Mouse (Mus musculus) liver, embryonic 13.5 days (tissue): ENCODE data around the gene Apoc2. TPM values are rescaled to one million over a fixed set of nuclear protein-coding genes. Genes with fewer than 3 reads are reported as not detected.

ENCODE experiments used
- ATAC-seq: fragments of 200-750 bp; cut with Nextera tagmentation; 2 replicates; pipeline ENCODE4 v1.8.0; 2017; ENCODE audit warnings: low read depth, mild to moderate bottlenecking, moderate number of reproducible peaks, moderate library complexity
- DNase-seq: peaks from one replicate; pipeline ENCODE4 v3.0.0; 2022
- H3K27ac ChIP-seq: fragments of 300-500 bp; sonication (generic); 2 replicates; pipeline ENCODE4 v1.5.1; 2015; ENCODE audit warnings: moderate library complexity, mild to moderate bottlenecking, inconsistent platforms
- H3K27me3 ChIP-seq: fragments of 300-500 bp; sonication (generic); 2 replicates; pipeline ENCODE4 v1.6.1; 2015; ENCODE audit warnings: mild to moderate bottlenecking, inconsistent platforms
- H3K36me3 ChIP-seq: fragments of 300-500 bp; sonication (generic); 2 replicates; pipeline ENCODE4 v1.6.1; 2015; ENCODE audit warnings: mild to moderate bottlenecking, inconsistent platforms
- H3K4me1 ChIP-seq: fragments of 300-500 bp; sonication (generic); replicated peaks from 2 replicates; pipeline ENCODE4 v1.6.1; 2015; ENCODE audit warnings: inconsistent platforms
- H3K4me2 ChIP-seq: fragments of 300-500 bp; sonication (generic); 2 replicates; pipeline ENCODE4 v1.6.1; 2015; ENCODE audit warnings: inconsistent platforms, mild to moderate bottlenecking, moderate library complexity
- H3K4me3 ChIP-seq: fragments of 300-500 bp; sonication (generic); replicated peaks from 2 replicates; pipeline ENCODE4 v1.5.1; 2015; ENCODE audit warnings: mild to moderate bottlenecking, inconsistent platforms
- H3K9ac ChIP-seq: fragments of 300-500 bp; sonication (generic); 2 replicates; pipeline ENCODE4 v1.6.1; 2015; ENCODE audit warnings: mild to moderate bottlenecking, inconsistent platforms
- H3K9me3 ChIP-seq: fragments of 300-500 bp; sonication (generic); replicated peaks from 2 replicates; pipeline ENCODE4 v1.6.1; 2016; ENCODE audit warnings: inconsistent platforms
- WGBS: fragments of 180-500 bp; shearing (Covaris S2); methylation state at CpG from one replicate; pipeline ENCODE4 v1.1.7; 2015; ENCODE audit not compliant: insufficient replicate concordance; 5-methylcytosine and 5-hydroxymethylcytosine counted together
- polyA plus RNA-seq: library from polyadenylated mRNA; unstranded; fragments of >200 nt; fragmentation: Nextera tagmentation; extraction: Ambion mirVana; gene quantifications from 2 replicates; pipeline ENCODE4 v1.2.1, GENCODE M21; 2015

Gene Apoc2
- polyA plus RNA-seq, 1 experiment from 2014 or later: 648 TPM

DNA sequence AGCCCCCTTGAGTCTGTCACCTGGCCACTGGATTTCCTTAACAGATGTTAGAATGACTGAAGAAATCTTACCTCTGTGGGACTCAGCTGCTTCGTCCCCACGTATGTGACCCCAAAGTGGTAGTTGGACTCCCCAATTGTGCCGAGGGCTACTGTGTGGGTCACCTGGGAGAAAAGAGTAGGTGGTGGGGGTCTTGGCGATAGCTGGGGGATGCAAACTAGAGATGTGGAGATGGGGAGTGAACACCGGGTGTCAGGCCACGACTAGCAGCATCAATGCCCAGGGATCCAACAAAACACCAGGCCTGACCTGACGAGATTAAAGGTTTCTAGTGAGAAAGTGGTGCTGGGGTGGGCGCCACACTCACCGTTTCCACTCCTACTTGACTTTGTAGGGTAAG lies 35.9 kb upstream of the Apoc2 start:
- no peaks in the 10 kb centered on the region for H3K9me3 ChIP-seq
- no peak for DNase-seq
- H3K27ac ChIP-seq: no peak overlapping the region
- H3K4me2 ChIP-seq: peak overlapping the region; percentile 96
- 0 out of 2 replicates have a peak overlapping the region, but pooled peaks have one; percentile 15 for H3K9ac ChIP-seq
- H3K27me3 ChIP-seq: no peaks in the 10 kb centered on the region
- 76% methylated on average over 9 of the region's 9 CpGs for WGBS
- H3K36me3 ChIP-seq: peaks cover 56% of the 10 kb centered on the region
- ATAC-seq: no peak
- H3K4me1 ChIP-seq: peaks cover 38% of the 10 kb centered on the region
- H3K4me3 ChIP-seq: peak overlapping the region; percentile 99

DNA sequence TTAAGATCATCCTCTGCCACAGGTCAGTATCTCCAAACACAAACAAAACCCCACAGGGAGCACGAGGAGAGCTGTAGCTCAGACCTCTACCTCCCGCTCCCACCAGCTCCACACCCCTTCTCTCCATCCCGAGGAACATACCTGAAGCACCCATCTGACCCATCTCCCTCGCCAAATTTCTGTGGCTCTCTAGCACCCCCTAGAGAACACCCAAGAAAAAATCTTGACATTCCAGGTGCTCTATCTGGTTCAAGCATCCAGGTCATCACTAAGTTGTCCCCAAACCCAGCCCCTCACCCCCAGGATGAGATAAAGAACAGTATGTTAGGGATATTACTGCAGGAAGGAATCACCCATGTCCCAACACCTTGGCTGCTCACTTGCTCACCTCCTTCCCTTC lies 35.5 kb upstream of the Apoc2 start:
- DNase-seq: no peak
- Histone ChIP-seq H3K27ac (no peak overlapping the region; the same call in 1 of the 2 replicates), H3K27me3 (no peaks in the 10 kb centered on the region), H3K4me2 (peak overlapping the region; percentile 96), H3K4me3 (peak overlapping the region; percentile 99; the same call in 1 of the 2 replicates), H3K4me1 (peaks cover 38% of the 10 kb centered on the region), H3K9me3 (no peaks in the 10 kb centered on the region), H3K36me3 (peaks cover 59% of the 10 kb centered on the region), H3K9ac (0 out of 2 replicates have a peak overlapping the region, but pooled peaks have one; percentile 15)
- no peak for ATAC-seq
- 46% methylated on average over 4 of the region's 4 CpGs for WGBS

DNA sequence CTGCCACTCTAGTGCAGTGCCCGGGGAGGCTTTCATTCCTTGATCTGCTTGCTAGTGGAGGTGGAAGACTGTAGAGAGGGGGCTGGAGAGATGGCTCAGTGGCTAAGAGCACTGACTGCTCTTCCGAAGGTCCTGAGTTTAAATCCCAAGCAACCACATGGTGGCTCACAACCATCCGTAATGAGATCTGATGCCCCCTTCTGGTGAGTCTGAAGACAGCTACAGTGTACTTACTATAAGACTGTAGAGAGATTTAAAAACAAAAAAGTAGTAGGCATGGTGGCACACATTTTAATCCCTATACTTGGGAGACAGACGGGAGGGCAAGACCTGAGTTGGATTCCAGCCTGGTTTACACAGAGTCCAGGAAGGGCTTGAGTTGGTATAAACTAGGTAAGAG lies 34.7 kb upstream of the Apoc2 start:
- Histone ChIP-seq H3K4me1 (peaks cover 38% of the 10 kb centered on the region), H3K9ac (no peak overlapping the region), H3K4me3 (no peak overlapping the region), H3K9me3 (no peaks in the 10 kb centered on the region), H3K36me3 (peaks cover 67% of the 10 kb centered on the region), H3K4me2 (no peak overlapping the region), H3K27me3 (no peaks in the 10 kb centered on the region), H3K27ac (no peak overlapping the region; the same call in 1 of the 2 replicates)
- DNase-seq (no peak), ATAC-seq (no peak)
- 77% methylated on average over 4 of the region's 4 CpGs for WGBS

DNA sequence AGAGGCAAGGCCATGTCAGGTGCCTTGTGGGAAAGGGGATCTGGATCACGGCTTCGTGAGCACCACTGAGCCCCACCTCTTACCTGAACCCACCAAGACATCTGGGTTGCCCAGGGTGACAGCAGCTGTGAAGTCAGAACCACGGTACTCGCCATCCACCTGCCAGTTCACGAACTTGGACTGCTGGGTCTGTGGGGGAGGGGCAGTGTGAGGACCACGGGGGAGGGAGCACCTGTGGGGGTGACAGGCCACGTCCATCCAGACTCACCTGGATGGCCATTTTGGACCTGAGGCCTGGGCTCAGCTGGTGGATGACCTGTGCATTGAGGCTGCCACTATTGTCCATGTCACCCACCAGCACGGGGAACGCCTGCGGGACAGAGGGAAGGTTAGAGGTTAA lies 32.9 kb upstream of the Apoc2 start:
- Histone ChIP-seq H3K9ac (no peak overlapping the region), H3K4me3 (no peak overlapping the region), H3K4me1 (peaks cover 26% of the 10 kb centered on the region), H3K9me3 (no peaks in the 10 kb centered on the region), H3K27me3 (no peaks in the 10 kb centered on the region), H3K27ac (no peak overlapping the region), H3K36me3 (peaks cover 79% of the 10 kb centered on the region), H3K4me2 (no peak overlapping the region)
- ATAC-seq: no peak
- no peak for DNase-seq
- WGBS: 85% methylated on average over 10 of the region's 10 CpGs

DNA sequence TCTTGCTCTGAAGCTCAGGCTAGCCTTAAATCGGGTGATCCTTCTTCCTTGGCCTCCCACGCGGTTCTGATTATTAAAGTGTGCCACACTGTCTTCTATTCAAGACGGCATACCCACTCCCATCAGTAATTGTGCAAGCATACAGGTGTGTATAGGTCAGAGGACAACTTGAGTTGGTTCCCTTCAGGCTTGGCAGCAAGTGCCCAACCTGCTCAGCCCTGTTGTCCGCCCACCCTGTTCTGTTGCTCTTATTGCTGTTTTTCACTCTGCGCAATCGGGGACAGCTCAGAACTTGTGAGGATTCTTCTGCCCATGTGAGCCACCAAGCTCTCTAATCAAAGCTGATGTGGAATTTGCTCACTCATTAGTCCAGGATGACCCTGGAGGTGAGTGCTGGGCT lies 27.5 kb upstream of the Apoc2 start:
- H3K4me2 ChIP-seq: no peak overlapping the region
- H3K27ac ChIP-seq: no peak overlapping the region
- no peaks in the 10 kb centered on the region for H3K27me3 ChIP-seq
- ATAC-seq (no peak), DNase-seq (no peak)
- H3K9ac ChIP-seq: no peak overlapping the region
- H3K36me3 ChIP-seq: peaks cover 80% of the 10 kb centered on the region
- WGBS: 84% methylated on average over 7 of the region's 7 CpGs
- peaks cover 31% of the 10 kb centered on the region for H3K4me1 ChIP-seq
- no peak overlapping the region for H3K4me3 ChIP-seq
- H3K9me3 ChIP-seq: no peaks in the 10 kb centered on the region

DNA sequence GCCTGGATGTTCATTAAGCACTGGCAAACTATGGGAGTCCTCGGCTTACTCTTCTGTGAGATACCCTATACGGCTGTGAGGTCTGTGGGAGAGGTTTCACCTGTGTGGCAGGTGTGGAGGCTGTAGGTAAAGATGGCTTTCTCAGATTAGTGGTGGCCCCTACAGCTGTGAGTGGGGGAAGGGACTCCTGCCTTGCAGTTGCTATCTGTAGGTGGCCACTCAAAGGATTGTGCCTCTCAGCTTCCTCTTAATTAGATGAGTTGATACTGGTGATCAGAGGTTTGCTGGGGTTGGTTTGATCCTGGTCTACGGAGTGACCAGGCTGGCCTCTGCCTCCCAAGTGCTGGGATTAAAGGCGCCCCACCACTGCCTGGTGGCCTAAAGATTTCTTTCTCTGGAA lies 26.7 kb upstream of the Apoc2 start:
- H3K4me3 ChIP-seq: no peak overlapping the region
- peaks cover 74% of the 10 kb centered on the region for H3K36me3 ChIP-seq
- DNase-seq (no peak), ATAC-seq (no peak)
- no peak overlapping the region for H3K9ac ChIP-seq
- no peaks in the 10 kb centered on the region for H3K9me3 ChIP-seq
- WGBS: 79% methylated on average over 4 of the region's 4 CpGs
- peaks cover 39% of the 10 kb centered on the region for H3K4me1 ChIP-seq
- H3K27ac ChIP-seq: no peak overlapping the region
- no peak overlapping the region for H3K4me2 ChIP-seq
- H3K27me3 ChIP-seq: no peaks in the 10 kb centered on the region

DNA sequence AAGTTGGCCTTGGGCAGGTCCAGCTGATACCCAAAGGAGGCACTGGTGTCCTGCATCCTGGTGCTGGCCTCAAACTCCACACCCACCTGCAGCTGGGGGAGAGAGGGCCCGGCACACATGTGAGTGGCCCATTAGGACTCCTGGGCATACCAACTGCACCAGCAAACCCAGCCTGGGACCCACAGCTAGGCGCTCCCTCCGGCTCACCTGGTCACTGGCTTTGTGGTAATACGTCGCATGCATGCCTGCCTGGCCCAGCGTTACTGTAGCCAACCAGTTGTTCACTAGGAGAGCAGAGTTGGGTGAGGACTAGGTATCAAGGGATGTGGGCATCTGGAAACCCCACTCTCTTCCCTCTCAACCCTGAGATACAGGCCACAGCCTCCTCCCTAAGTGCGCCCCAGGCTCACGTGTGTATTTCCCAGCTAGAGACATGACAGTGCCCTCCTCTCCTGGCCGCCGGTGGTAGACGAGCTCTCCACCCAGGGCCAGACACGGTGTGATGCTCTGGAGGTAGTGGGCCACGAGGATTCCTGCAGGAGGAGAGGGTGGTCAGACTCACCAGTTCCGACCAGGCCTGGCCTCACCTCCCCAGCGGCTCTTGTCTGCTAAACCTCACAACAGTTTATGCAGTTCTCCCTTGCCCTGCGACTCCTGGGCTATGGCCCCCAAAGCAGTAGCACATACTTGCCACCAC lies 25.3 kb upstream of the Apoc2 start:
- H3K9me3 ChIP-seq: no peaks in the 10 kb centered on the region
- H3K4me3 ChIP-seq: no peak overlapping the region
- H3K9ac ChIP-seq: peak overlapping the region; percentile 22; the same call in 1 of the 2 replicates
- no peak for DNase-seq
- H3K4me1 ChIP-seq: peaks cover 52% of the 10 kb centered on the region
- no peak overlapping the region for H3K4me2 ChIP-seq
- no peaks in the 10 kb centered on the region for H3K27me3 ChIP-seq
- peaks cover 61% of the 10 kb centered on the region for H3K36me3 ChIP-seq
- ATAC-seq: no peak
- WGBS: 80% methylated on average over 16 of the region's 16 CpGs
- H3K27ac ChIP-seq: peak overlapping the region; percentile 18; the same call in 1 of the 2 replicates

DNA sequence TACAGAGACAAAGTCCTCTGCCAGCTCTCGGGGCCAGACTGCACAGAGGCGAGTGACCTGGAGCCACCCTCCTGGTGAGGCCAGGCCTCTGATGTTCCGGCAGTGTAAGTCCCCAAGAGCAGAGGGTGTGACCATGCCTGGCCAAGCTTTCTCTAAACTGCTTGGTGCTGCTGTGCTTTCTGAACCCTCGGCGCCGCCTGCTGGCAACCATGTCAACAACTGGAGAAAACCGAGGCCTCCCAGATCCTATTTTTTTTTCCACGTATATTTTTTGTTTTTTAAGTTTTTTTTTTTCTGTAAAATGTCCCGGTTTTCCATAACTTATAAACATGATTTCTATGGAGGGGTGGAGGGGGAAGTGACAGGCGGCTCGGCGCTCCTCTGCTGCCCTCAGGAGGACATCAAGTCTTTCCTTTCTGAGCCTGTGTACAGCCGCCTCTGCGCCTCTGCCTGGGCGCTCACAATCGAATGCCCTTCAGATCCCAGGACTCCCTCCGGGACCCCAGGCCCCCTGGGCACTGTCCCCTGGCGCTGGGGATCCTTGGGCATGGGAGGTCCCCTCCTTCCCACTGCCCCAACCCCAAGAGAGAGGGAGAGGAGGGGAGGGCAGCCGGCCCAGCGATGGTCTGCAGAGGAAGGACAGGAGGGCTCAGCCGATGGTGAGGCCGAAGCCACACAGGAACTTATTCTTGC lies 23.5 kb upstream of the Apoc2 start:
- Histone ChIP-seq H3K36me3 (peaks cover 57% of the 10 kb centered on the region), H3K9me3 (no peaks in the 10 kb centered on the region), H3K4me3 (no peak overlapping the region), H3K27me3 (no peaks in the 10 kb centered on the region), H3K4me1 (peaks cover 68% of the 10 kb centered on the region), H3K4me2 (peak overlapping the region; percentile 28; the same call in 1 of the 2 replicates), H3K9ac (peak overlapping the region; percentile 30; the same call in 1 of the 2 replicates), H3K27ac (peak overlapping the region; percentile 82)
- DNase-seq (no peak), ATAC-seq (peak; percentile 75)
- WGBS: 17% methylated on average over 22 of the region's 22 CpGs

DNA sequence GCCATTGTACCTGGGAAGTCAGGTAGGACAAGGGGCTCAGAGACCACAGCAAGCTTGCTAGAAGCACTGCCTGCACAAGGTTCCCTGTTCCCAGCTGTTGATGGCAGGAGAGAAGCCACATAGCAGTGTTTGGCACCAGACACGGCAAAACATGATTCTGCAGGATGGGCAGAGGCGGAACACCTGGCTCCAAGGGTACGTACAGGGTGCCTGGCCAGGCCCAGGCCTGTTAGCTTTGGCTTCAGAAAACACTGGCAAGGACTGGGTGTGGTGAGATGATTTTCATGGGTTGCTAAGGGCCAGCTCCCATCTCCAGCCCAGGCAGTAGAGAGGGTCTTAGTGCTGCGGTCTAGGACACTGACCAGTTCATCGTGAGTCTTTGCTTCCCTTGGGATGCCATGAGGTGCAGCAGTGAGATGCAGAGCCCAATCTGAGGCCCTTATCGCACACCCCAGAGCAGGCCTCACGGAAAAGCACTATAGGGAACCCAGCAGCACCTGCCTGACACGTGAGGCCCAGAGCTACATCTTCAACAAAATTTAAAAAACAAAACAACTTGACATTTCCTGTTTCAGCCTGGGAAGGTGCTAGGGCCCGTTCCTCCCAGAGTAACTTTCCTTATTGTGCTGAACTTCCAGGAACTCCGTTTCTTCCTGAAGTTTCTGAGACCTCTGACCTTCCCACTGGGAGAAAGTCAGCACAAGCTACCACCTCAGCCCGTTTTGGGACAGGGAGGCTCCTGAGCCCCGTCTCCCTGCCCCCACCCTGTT lies 22.7 kb upstream of the Apoc2 start:
- peak overlapping the region; percentile 30; the same call in 1 of the 2 replicates for H3K9ac ChIP-seq
- H3K4me2 ChIP-seq: peak overlapping the region; percentile 17; the same call in 1 of the 2 replicates
- H3K36me3 ChIP-seq: peaks cover 61% of the 10 kb centered on the region
- no peaks in the 10 kb centered on the region for H3K9me3 ChIP-seq
- no peak overlapping the region for H3K4me3 ChIP-seq
- DNase-seq (no peak), ATAC-seq (0 out of 2 replicates have a peak, but pooled peaks have one; percentile 6)
- H3K27me3 ChIP-seq: no peaks in the 10 kb centered on the region
- H3K27ac ChIP-seq: peak overlapping the region; percentile 82
- H3K4me1 ChIP-seq: peaks cover 75% of the 10 kb centered on the region
- 47% methylated on average over 12 of the region's 12 CpGs for WGBS

DNA sequence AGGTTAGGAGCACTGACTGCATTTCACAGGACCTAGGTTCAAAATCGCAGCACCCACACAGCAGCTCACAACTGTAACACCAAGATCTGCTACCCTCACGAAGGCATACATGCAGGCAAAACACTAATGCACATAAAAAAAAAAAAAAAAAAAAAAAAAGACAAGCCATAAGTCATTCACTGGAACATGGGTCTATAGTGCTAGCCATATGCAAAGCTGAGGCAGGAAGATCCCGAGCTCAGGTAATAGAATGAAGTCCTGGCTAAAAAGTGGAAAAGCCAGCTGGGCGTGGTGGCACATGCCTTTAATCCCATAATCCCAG lies 22.0 kb upstream of the Apoc2 start:
- Histone ChIP-seq H3K9ac (peak overlapping the region; percentile 59; the same call in 1 of the 2 replicates), H3K36me3 (peaks cover 56% of the 10 kb centered on the region), H3K27me3 (no peaks in the 10 kb centered on the region), H3K4me2 (peak overlapping the region; percentile 64), H3K4me1 (peaks cover 82% of the 10 kb centered on the region), H3K9me3 (no peaks in the 10 kb centered on the region), H3K4me3 (no peak overlapping the region), H3K27ac (peak overlapping the region; percentile 82)
- 46% methylated on average over 4 of the region's 4 CpGs for WGBS
- no peak for DNase-seq
- ATAC-seq: no peak
